Mouse (Mus musculus) heart, embryonic 11.5 days (tissue): ENCODE measurements at regions not wholly inside any gene's neighbourhood (a gene's known extent, or its start where the extent isn't known, plus 50 kb on each side); places are given as distances from the start of the nearest gene placed in this dataset.

Experiments used
- ATAC-seq: fragments of 200-750 bp; cut with Nextera tagmentation; replicated peaks from 2 replicates; pipeline ENCODE4 v1.8.0; 2017; ENCODE audit warnings: moderate library complexity; ENCODE audit not compliant: insufficient number of reproducible peaks, low FRiP score, low TSS enrichment
- H3K27ac ChIP-seq: fragments of 300-500 bp; sonication (generic); 2 replicates; pipeline ENCODE4 v1.5.1; 2014; ENCODE audit warnings: mild to moderate bottlenecking, low read depth, low read length
- H3K27me3 ChIP-seq: fragments of 300-500 bp; sonication (generic); 2 replicates; pipeline ENCODE4 v1.6.1; 2014; ENCODE audit warnings: mild to moderate bottlenecking, low read length, mixed read lengths; ENCODE audit not compliant: control insufficient read depth, insufficient read depth
- H3K36me3 ChIP-seq: fragments of 300-500 bp; sonication (generic); 2 replicates; pipeline ENCODE4 v1.6.1; 2014; ENCODE audit warnings: mild to moderate bottlenecking, low read length, moderate library complexity, mixed read lengths; ENCODE audit not compliant: control insufficient read depth, insufficient read depth
- H3K4me1 ChIP-seq: fragments of 300-500 bp; sonication (generic); 2 replicates; pipeline ENCODE4 v1.6.1; 2014; ENCODE audit warnings: low read length; ENCODE audit not compliant: control insufficient read depth, insufficient read depth
- H3K4me2 ChIP-seq: fragments of 300-500 bp; sonication (generic); 2 replicates; pipeline ENCODE4 v1.6.1; 2014; ENCODE audit warnings: mild to moderate bottlenecking, moderate library complexity
- H3K4me3 ChIP-seq: fragments of 300-500 bp; sonication (generic); 2 replicates; pipeline ENCODE4 v1.5.1; 2014; ENCODE audit warnings: low read depth, low read length
- H3K9ac ChIP-seq: fragments of 300-500 bp; sonication (generic); 2 replicates; pipeline ENCODE4 v1.6.1; 2014; ENCODE audit warnings: mild to moderate bottlenecking, low read depth, low read length, moderate library complexity
- H3K9me3 ChIP-seq: fragments of 300-500 bp; sonication (generic); replicated peaks from 2 replicates; pipeline ENCODE4 v1.6.1; 2016; ENCODE audit warnings: low read length; ENCODE audit not compliant: control insufficient read depth
- WGBS: fragments of 180-500 bp; shearing (Covaris S2); extraction: QIAGEN DNeasy Blood & Tissue Kit; methylation state at CpG from one replicate; pipeline ENCODE4 v1.1.7; 2014; ENCODE audit not compliant: insufficient replicate concordance; 5-methylcytosine and 5-hydroxymethylcytosine counted together

DNA sequence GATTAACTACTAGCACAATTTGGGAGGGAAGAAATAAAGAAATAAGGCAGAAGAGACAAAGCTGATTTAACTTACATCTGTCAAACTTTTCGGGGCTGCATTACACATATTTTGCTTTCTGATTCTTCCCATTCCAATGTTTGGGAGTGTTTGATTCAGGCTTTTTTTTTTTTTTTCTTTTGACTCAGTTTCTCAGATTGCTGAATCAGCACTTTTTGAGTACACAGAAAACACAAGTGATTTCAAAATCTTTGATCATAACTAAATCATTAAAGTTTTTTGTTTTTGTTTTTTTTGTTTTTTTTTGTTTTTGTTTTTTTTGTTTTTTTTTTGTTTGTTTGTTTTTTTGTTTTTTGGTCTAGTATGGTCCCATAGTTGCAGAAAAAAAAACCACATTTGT, 164.7 kb upstream of the Rgmb start:
- H3K4me3 ChIP-seq = no peak overlapping the region
- ATAC-seq = no peak
- H3K27ac ChIP-seq = no peak overlapping the region
- WGBS = 73% methylated on average over 1 of the region's 1 CpGs
- no peaks in the 10 kb centered on the region for H3K9me3 ChIP-seq
- no peaks in the 10 kb centered on the region for H3K27me3 ChIP-seq
- no peak overlapping the region for H3K4me2 ChIP-seq
- no peaks in the 10 kb centered on the region for H3K36me3 ChIP-seq
- H3K4me1 ChIP-seq = no peaks in the 10 kb centered on the region; the same call in 1 of the 2 replicates
- H3K9ac ChIP-seq = no peak overlapping the region

DNA sequence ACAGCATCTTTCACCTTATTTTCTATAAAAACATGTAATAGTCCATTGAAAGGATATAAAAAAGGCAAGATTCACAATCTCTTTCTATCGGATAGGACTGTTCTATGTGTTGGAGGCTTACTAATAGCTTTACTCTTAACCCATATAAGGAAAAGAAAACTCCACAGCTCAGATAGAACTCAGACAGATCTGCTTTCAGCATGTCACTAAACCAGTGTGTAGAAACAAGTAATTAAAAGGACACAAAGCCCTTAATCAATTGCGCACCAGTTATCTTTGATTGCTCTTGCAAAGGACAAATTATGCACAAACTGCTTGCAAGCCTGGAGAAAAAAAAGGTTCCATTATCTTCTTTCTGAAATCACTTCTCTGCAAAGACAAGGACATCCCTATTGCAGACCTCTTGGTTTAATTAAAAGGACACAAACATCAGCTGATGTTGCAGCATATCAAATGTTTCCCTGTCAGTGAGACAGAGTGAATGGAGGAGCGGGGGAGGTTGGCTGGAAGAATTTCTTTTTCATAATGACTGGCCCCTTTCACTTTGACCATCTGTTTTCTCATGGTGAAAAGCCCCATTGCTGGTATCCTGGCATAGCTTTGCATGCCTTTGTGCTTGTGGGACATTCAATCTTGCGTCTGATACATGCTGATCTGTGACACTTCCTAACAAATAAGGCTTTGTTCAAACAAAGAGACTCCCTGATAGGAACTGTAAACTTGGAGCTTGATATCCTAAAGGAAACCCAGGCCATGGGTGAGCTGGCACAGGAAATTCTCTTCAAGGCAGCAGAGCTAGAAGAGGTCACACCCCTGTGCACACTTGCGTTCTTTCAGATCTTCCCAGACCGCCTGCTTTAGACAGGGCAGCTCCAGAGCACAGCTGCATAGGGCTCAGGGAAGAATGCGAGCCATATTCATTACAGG, 162.8 kb upstream of the Rgmb start:
- Histone ChIP-seq H3K4me3 (no peak overlapping the region), H3K36me3 (no peaks in the 10 kb centered on the region), H3K9me3 (no peaks in the 10 kb centered on the region), H3K9ac (no peak overlapping the region), H3K4me1 (no peaks in the 10 kb centered on the region; the same call in 1 of the 2 replicates), H3K4me2 (no peak overlapping the region), H3K27me3 (no peaks in the 10 kb centered on the region), H3K27ac (peak overlapping the region; percentile 41; the same call in 1 of the 2 replicates)
- WGBS = 40% methylated on average over 7 of the region's 7 CpGs
- peak; percentile 59; the same call in 1 of the 2 replicates for ATAC-seq

DNA sequence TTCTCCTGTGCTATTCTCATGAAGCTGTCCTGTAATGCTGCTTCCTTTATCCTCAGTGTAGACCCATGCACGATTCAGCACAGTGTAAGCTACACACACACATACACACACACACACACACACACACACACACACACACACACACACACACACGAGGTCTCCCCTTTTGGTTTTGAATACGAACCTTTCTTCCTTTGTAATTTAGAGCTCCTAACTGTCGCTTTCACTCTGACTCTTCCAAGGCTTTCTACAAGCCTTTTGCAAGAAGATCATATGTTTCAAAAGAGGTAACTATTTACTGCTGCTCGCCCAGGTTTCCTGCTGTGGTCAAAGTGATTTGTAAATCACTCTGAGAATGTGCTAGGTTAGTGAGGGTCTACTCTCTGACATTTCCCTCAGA, 161.1 kb upstream of the Rgmb start:
- H3K9ac ChIP-seq = no peak overlapping the region
- no peaks in the 10 kb centered on the region; the same call in 1 of the 2 replicates for H3K4me1 ChIP-seq
- 57% methylated on average over 5 of the region's 5 CpGs for WGBS
- H3K4me3 ChIP-seq = no peak overlapping the region
- no peak overlapping the region for H3K4me2 ChIP-seq
- H3K27ac ChIP-seq = no peak overlapping the region
- no peaks in the 10 kb centered on the region for H3K27me3 ChIP-seq
- no peaks in the 10 kb centered on the region for H3K36me3 ChIP-seq
- ATAC-seq = no peak
- no peaks in the 10 kb centered on the region for H3K9me3 ChIP-seq

DNA sequence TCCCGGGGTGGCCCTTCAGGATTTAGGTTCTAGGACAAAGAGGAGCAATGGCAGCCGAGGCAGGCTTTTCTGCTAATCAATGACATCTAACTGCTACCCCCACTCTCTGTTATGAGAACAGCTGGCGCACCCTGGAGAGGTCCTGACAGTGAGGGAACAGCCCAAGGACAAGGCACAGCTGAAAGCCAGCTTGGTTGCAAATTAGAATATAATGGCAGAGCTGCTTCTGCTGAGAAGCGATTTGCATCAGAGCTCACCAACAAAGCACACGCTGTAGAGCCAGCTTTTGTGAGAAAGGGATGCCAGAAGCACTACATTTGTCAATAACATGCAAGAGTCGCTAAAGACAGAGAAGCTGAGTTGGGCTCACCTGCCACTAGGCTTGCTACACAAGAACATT, 159.5 kb upstream of the Rgmb start:
- WGBS = 27% methylated on average over 6 of the region's 6 CpGs
- H3K9ac ChIP-seq = no peak overlapping the region
- H3K36me3 ChIP-seq = no peaks in the 10 kb centered on the region
- ATAC-seq = no peak
- H3K27me3 ChIP-seq = no peaks in the 10 kb centered on the region
- H3K4me3 ChIP-seq = no peak overlapping the region
- no peak overlapping the region for H3K4me2 ChIP-seq
- H3K27ac ChIP-seq = no peak overlapping the region
- H3K4me1 ChIP-seq = no peaks in the 10 kb centered on the region; the same call in 1 of the 2 replicates
- no peaks in the 10 kb centered on the region for H3K9me3 ChIP-seq

DNA sequence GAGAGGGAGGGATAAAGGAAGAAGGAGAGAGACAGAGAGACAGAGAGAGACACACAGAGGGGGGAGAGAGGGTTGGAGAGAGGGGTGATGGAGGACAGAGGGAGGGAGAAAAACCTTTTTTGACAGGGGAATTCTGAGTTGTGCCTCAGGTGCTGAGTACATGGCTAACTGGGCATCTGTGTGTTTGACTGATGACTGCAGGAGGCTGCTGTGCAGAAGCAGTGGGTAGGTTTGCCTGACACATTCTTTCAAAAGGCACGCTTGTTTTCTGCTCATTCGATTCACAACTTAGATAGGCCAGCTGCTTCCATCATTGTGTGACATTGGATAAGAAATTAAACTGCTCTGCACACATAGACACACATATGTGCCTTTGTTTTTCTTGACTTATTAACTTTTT, 150.7 kb upstream of the Rgmb start:
- Histone ChIP-seq H3K4me3 (no peak overlapping the region), H3K27ac (no peak overlapping the region), H3K9me3 (no peaks in the 10 kb centered on the region), H3K36me3 (no peaks in the 10 kb centered on the region), H3K9ac (no peak overlapping the region), H3K4me1 (no peaks in the 10 kb centered on the region), H3K4me2 (no peak overlapping the region), H3K27me3 (no peaks in the 10 kb centered on the region)
- 66% methylated on average over 2 of the region's 2 CpGs for WGBS
- no peak for ATAC-seq

DNA sequence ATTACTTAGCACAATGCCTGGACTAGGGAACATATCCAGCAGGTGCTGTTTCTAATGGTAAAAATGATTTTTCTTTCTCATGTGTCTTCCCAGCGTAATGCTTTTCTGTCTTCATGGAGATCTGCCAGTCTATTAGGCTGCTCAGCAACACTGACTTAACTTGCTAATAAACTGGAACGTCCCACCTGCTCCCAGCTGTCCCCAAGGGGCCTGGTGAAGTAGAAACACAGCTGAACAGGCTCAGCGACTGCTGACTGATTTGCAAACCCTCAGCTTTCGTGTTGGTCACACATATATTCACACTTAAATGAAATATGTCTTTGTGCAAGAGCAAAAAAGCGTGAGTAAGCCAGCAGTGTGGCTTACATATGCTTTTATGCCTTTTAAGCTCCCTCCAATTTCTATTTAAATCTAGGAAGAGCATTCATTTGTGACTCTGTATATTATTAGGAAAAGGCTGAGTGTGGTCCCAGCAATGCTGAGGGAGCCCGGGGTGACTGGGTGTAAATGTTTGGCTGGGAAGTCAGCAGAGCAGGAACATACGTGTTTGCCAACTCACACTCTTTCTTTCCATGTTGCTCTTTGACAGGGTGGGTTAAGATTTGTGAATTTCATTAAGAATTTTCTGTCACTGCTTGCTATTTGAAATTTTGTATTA, 146.7 kb upstream of the Rgmb start:
- Histone ChIP-seq H3K4me2 (no peak overlapping the region), H3K36me3 (no peaks in the 10 kb centered on the region), H3K27ac (no peak overlapping the region), H3K4me1 (no peaks in the 10 kb centered on the region), H3K9ac (no peak overlapping the region), H3K4me3 (no peak overlapping the region), H3K9me3 (no peaks in the 10 kb centered on the region), H3K27me3 (no peaks in the 10 kb centered on the region)
- WGBS = 65% methylated on average over 7 of the region's 7 CpGs
- ATAC-seq = no peak

DNA sequence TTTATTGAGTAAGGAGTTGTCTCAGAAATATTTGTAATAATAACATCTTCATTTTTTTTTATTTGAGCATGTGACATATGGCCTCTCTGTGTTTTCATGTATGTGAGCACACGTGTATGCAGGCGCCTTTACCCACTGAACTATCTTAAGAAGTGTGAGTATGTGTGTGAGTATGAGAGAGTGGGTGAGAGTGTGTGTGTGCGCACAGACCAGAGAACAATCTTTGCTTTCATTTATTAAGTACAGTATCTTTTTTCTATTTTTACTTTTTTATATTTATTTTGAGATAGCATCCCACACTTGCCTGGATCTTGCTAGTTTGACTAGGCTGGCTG, 140.5 kb upstream of the Rgmb start:
- 85% methylated on average over 3 of the region's 3 CpGs for WGBS
- no peak overlapping the region for H3K4me3 ChIP-seq
- no peak overlapping the region for H3K4me2 ChIP-seq
- no peaks in the 10 kb centered on the region for H3K9me3 ChIP-seq
- no peak for ATAC-seq
- no peaks in the 10 kb centered on the region for H3K27me3 ChIP-seq
- H3K9ac ChIP-seq = no peak overlapping the region
- no peaks in the 10 kb centered on the region for H3K4me1 ChIP-seq
- H3K36me3 ChIP-seq = no peaks in the 10 kb centered on the region
- H3K27ac ChIP-seq = no peak overlapping the region

DNA sequence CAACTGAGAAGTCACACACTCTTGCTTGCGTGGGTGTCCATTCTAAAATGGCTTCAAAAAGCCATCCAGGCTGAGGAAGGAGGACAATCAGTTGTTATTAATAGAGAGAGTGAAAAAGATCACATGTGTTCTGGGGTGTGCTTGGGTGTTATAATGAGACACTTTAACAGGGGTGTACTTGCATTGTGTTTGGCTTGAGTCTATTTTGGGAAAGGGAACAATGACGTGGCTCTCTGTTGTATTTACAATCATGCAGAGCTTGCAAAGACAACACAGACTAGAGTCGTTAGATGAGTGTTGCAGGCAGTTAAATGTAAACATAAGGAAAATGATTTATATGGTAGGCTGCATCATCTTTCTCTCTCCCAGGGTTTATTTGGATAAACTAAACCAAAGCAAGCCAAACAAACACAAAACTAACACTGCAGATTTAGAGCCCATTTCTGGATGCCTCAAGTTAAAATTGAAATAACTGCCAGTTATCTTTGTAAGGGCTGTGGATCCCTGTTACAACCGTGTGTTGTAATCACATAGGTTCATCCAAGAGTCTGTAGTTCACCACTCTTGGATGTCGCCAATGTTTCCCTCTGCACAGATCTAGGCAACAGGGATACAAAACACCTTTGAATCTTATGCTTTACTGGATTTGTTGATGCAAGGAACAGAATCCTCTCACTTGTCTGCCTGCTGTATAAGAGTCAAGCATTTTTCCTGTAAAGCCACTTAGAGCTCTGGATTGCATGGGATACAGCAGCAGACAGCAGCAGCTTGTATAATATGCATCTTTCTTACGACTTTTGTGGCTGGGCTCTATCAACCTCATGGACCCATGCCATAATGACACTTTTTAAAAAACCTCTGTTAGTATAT, 139.9 kb upstream of the Rgmb start:
- Histone ChIP-seq H3K4me1 (no peaks in the 10 kb centered on the region), H3K4me3 (no peak overlapping the region), H3K9me3 (no peaks in the 10 kb centered on the region), H3K27me3 (no peaks in the 10 kb centered on the region), H3K27ac (no peak overlapping the region), H3K9ac (no peak overlapping the region), H3K36me3 (no peaks in the 10 kb centered on the region), H3K4me2 (no peak overlapping the region)
- ATAC-seq = no peak
- WGBS = 51% methylated on average over 6 of the region's 6 CpGs
